Mouse (Mus musculus) bone marrow, adult 2 months (tissue): ENCODE results near the gene Ric1. TPM values are rescaled to one million over a fixed set of nuclear protein-coding genes. Genes with fewer than 3 reads are reported as not detected.

Experiments
- H3K27ac ChIP-seq: fragments of 200-500 bp; 2 replicates; pipeline ENCODE4 v1.5.1; 2012; ENCODE audit warnings: low read depth, mild to moderate bottlenecking, control low read depth, inconsistent platforms, low read length; ENCODE audit not compliant: control insufficient read depth, poor library complexity, insufficient read depth
- H3K4me1 ChIP-seq: fragments of 200-500 bp; 2 replicates; pipeline ENCODE4 v1.6.1; 2011; ENCODE audit warnings: low read length; ENCODE audit not compliant: control insufficient read depth, insufficient read depth
- H3K4me3 ChIP-seq: fragments of 200-500 bp; replicated peaks from 2 replicates; pipeline ENCODE3; 2011; ENCODE audit warnings: mild to moderate bottlenecking, low read depth, low read length, control low read depth; ENCODE audit not compliant: control insufficient read depth
- CTCF ChIP-seq: fragments of 200-500 bp; IDR thresholded peaks from 2 replicates; pipeline ENCODE4 v1.5.1; 2011; ENCODE audit warnings: low read length, control low read depth; ENCODE audit not compliant: control insufficient read depth, insufficient read depth
- POLR2A ChIP-seq: fragments of 200-500 bp; IDR thresholded peaks from 2 replicates; pipeline ENCODE4 v1.6.1; 2011; ENCODE audit warnings: low read depth, mild to moderate bottlenecking, control low read depth, low read length, borderline replicate concordance; ENCODE audit not compliant: control insufficient read depth
- WGBS: fragments of 180-500 bp; shearing (Covaris S2); methylation state at CpG from one replicate; pipeline ENCODE4 v1.1.7; 2018; 5-methylcytosine and 5-hydroxymethylcytosine counted together
- polyA plus RNA-seq: library from polyadenylated mRNA; stranded (reverse); fragments of >200 nt; gene quantifications from 2 replicates; pipeline ENCODE4 v1.2.4, GENCODE M21; 2011; ENCODE audit warnings: low replicate concordance; ENCODE audit not compliant: missing spikeins, insufficient read depth, insufficient read length

Ric1 gene
- polyA plus RNA-seq, 1 experiment, result 5.7 TPM

GRCm38 (mm10) chr19:29603548-29604353 is 81.7 kb downstream of the Ric1 start:
- Histone ChIP-seq H3K4me1 (no peaks in the 10 kb centered on the region), H3K27ac (no peak overlapping the region), H3K4me3 (no peak overlapping the region)
- no peak for TF ChIP-seq CTCF
- 73% methylated on average over 14 of the region's 14 CpGs for WGBS

- H3K4me3 ChIP-seq, result no peak overlapping the region
- no peak overlapping the region for H3K27ac ChIP-seq
- TF ChIP-seq CTCF, result no peak
- TF ChIP-seq POLR2A, result no peak
- no peaks in the 10 kb centered on the region for H3K4me1 ChIP-seq
- 93% methylated on average over 3 of the region's 3 CpGs for WGBS
Observed at GRCm38 (mm10) chr19:29604653-29605052, 82.6 kb downstream of the Ric1 start.

- no peak for TF ChIP-seq POLR2A
- no peak for TF ChIP-seq CTCF
- Histone ChIP-seq H3K4me1 (no peaks in the 10 kb centered on the region), H3K27ac (no peak overlapping the region), H3K4me3 (no peak overlapping the region)
- 55% methylated on average over 4 of the region's 4 CpGs for WGBS
Observed at GRCm38 (mm10) chr19:29607521-29607920, 85.4 kb downstream of the Ric1 start.

- 37% methylated on average over 4 of the region's 4 CpGs for WGBS
- no peaks in the 10 kb centered on the region for H3K4me1 ChIP-seq
- H3K27ac ChIP-seq, result no peak overlapping the region
Observed at GRCm38 (mm10) chr19:29608212-29608611, 86.1 kb downstream of the Ric1 start.

GRCm38 (mm10) chr19:29610907-29611306 is 88.8 kb downstream of the Ric1 start:
- WGBS, result 85% methylated on average over 10 of the region's 10 CpGs
- Histone ChIP-seq H3K27ac (no peak overlapping the region), H3K4me3 (no peak overlapping the region), H3K4me1 (no peaks in the 10 kb centered on the region)
- TF ChIP-seq CTCF (no peak), POLR2A (no peak)

More at GRCm38 (mm10) chr19:29608212-29608611, 86.1 kb downstream of the Ric1 start:
- TF ChIP-seq POLR2A (no peak), CTCF (no peak)
- no peak overlapping the region for H3K4me3 ChIP-seq

- TF ChIP-seq CTCF, result no peak
- no peak for TF ChIP-seq POLR2A
- H3K4me1 ChIP-seq, result no peaks in the 10 kb centered on the region
- 54% methylated on average over 2 of the region's 2 CpGs for WGBS
- H3K4me3 ChIP-seq, result no peak overlapping the region
- H3K27ac ChIP-seq, result no peak overlapping the region
Observed at GRCm38 (mm10) chr19:29612102-29612501, 90.0 kb downstream of the Ric1 start.

GRCm38 (mm10) chr19:29641055-29641454 is 119.0 kb downstream of the Ric1 start:
- WGBS, result 5% methylated on average over 9 of the region's 9 CpGs
- no peaks in the 10 kb centered on the region; the same call in 1 of the 2 replicates for H3K4me1 ChIP-seq
- H3K27ac ChIP-seq, result peak overlapping the region; percentile 59; the same call in 1 of the 2 replicates
- H3K4me3 ChIP-seq, result peak overlapping the region; percentile 53
- TF ChIP-seq POLR2A, result no peak
- TF ChIP-seq CTCF, result no peak

GRCm38 (mm10) chr19:29641510-29641909 is 119.4 kb downstream of the Ric1 start:
- 73% methylated on average over 5 of the region's 5 CpGs for WGBS
- Histone ChIP-seq H3K27ac (no peak overlapping the region), H3K4me3 (no peak overlapping the region), H3K4me1 (no peaks in the 10 kb centered on the region; the same call in 1 of the 2 replicates)
- TF ChIP-seq CTCF (no peak), POLR2A (no peak)
